Mouse (Mus musculus): ENCODE data around the gene Apba1.

DNA sequence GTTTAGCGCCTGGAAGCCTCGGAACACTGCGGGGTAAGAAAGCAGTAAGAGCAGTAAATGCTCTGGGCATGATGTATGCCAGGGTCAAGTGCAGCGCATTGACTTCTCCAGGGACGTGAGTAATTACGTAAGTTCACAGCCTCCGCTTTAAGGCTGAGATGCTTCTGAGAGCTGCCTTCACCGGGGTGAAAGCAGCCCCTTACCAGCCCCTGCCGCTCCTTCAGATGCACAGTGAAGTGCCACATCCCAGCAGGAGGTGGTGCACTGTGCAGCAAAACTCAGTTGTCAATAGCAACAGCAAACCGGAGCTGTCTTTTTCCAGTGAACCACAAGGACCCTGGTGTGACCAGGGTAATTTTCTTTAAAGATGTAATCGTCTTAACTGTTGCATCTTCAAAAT lies 139.8 kb downstream of the Apba1 start:
- TF ChIP-seq EP300 (IDR thresholded peaks at IDR 0.05; ENCODE audit: low read depth): no peak
- TF ChIP-seq CTCF (IDR thresholded peaks at IDR 0.05; ENCODE audit: low read depth): no peak
